Mouse (Mus musculus) heart, adult 2 months (tissue): ENCODE measurements at regions not wholly inside any gene's neighbourhood (a gene's known extent, or its start where the extent isn't known, plus 50 kb on each side); places are given as distances from the start of the nearest gene placed in this dataset.

Experiments
- DNase-seq, 2 experiments: peaks; one replicate each; pipeline ENCODE4 v3.0.0; 2021
- H3K27ac ChIP-seq: fragments of 200-600 bp; 2 replicates; pipeline ENCODE4 v1.8.1; 2022
- H3K27me3 ChIP-seq: fragments of 200-500 bp; 2 replicates; pipeline ENCODE4 v1.6.1; 2012; ENCODE audit warnings: mild to moderate bottlenecking, low read length, inconsistent platforms, mixed read lengths; ENCODE audit not compliant: control insufficient read depth, insufficient read depth
- H3K36me3 ChIP-seq: fragments of 200-500 bp; 2 replicates; pipeline ENCODE4 v1.6.1; 2012; ENCODE audit warnings: low read length, inconsistent platforms; ENCODE audit not compliant: control insufficient read depth, insufficient read depth
- H3K4me1 ChIP-seq: fragments of 200-500 bp; 2 replicates; pipeline ENCODE4 v1.6.1; 2011; ENCODE audit warnings: low read length; ENCODE audit not compliant: control insufficient read depth, insufficient read depth
- H3K4me3 ChIP-seq: fragments of 200-600 bp; 2 replicates; pipeline ENCODE4 v1.8.1; 2022
- H3K79me2 ChIP-seq: fragments of 200-500 bp; replicated peaks from 2 replicates; pipeline ENCODE4 v1.6.1; 2012; ENCODE audit warnings: mild to moderate bottlenecking, inconsistent platforms, low read length, moderate library complexity, mixed read lengths; ENCODE audit not compliant: control insufficient read depth, insufficient read depth
- H3K9ac ChIP-seq: fragments of 200-500 bp; 2 replicates; pipeline ENCODE4 v1.6.1; 2012; ENCODE audit warnings: low read depth, mild to moderate bottlenecking, control low read depth, inconsistent platforms, low read length, mixed read lengths
- CTCF ChIP-seq: fragments of 200-600 bp; IDR thresholded peaks from 2 replicates; pipeline ENCODE4 v1.8.1; 2022; ENCODE audit warnings: antibody characterized with exemption, mild to moderate bottlenecking, moderate library complexity
- EP300 ChIP-seq: fragments of 200-500 bp; IDR thresholded peaks from 2 replicates; pipeline ENCODE4 v1.6.1; 2011; ENCODE audit warnings: low read depth, low read length, control low read depth; ENCODE audit not compliant: insufficient read depth
- POLR2A ChIP-seq: fragments of 200-500 bp; IDR thresholded peaks from 2 replicates; pipeline ENCODE4 v1.6.1; 2011; ENCODE audit warnings: mild to moderate bottlenecking, low read depth, low read length, control low read depth; ENCODE audit not compliant: insufficient read depth
- WGBS: fragments of 180-500 bp; shearing (Covaris S2); methylation state at CpG from one replicate; pipeline ENCODE4 v1.1.7; 2018; 5-methylcytosine and 5-hydroxymethylcytosine counted together
- intact Hi-C: fragments of 180-260 bp; cut with DNase I; formaldehyde crosslinking; loops from one replicate; pipeline ENCODE4 v1.15.1; 2025

DNA sequence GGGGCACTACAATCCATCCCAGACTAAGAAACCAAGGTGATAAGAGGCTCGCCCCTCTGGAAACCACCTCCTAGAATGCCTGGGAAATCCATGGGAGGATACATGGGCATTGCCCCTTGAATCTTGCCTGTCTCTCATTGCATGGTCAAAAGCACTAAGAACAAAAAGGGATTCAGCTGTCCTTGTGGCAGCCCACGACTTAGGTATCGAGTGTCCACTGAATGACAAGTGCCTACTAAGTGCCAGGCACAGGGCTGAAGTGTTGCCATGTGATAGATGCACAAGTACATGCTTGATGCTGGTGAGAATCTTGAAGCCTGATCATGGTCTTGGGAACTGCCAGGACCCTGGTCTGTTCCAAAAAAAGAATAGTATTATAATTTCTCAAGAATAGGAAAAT, 371.9 kb downstream of the Osr1 start:
- no peak overlapping the region for H3K4me3 ChIP-seq
- H3K4me1 ChIP-seq = no peaks in the 10 kb centered on the region
- no peaks in the 10 kb centered on the region for H3K79me2 ChIP-seq
- TF ChIP-seq EP300 = no peak
- TF ChIP-seq POLR2A = no peak
- no peak for TF ChIP-seq CTCF
- no peak for DNase-seq
- no peak overlapping the region for H3K27ac ChIP-seq
- H3K36me3 ChIP-seq = no peaks in the 10 kb centered on the region
- no peaks in the 10 kb centered on the region for H3K27me3 ChIP-seq
- 84% methylated on average over 3 of the region's 3 CpGs for WGBS
- no peak overlapping the region for H3K9ac ChIP-seq
- intact Hi-C loops = no loop called here

DNA sequence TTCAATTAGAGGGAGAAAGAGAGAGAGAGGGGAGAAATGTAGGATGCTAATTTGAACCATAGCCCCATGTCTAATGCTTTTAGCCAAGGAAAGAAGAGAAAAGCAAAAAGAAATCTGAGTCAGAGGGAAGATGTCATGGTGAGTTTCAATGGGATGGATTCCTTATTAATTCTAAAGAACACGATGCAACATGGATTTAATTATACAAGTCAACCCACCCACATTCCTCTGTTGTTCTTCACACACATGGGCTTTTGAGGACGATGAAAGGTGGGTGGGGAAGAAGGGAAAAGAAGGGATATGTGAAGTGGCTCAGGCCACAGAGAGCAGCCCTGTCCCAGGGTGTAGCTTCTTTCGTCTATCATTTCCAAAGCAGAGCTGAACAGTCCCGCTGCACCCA, 378.9 kb downstream of the Osr1 start:
- DNase-seq = no peak
- TF ChIP-seq CTCF = no peak
- no peaks in the 10 kb centered on the region; the same call in 1 of the 2 replicates for H3K27me3 ChIP-seq
- H3K79me2 ChIP-seq = no peaks in the 10 kb centered on the region
- no peak overlapping the region for H3K9ac ChIP-seq
- H3K4me3 ChIP-seq = no peak overlapping the region
- H3K27ac ChIP-seq = no peak overlapping the region
- intact Hi-C loops = no loop called here
- H3K4me1 ChIP-seq = no peaks in the 10 kb centered on the region
- no peaks in the 10 kb centered on the region for H3K36me3 ChIP-seq
- 79% methylated on average over 4 of the region's 4 CpGs for WGBS

DNA sequence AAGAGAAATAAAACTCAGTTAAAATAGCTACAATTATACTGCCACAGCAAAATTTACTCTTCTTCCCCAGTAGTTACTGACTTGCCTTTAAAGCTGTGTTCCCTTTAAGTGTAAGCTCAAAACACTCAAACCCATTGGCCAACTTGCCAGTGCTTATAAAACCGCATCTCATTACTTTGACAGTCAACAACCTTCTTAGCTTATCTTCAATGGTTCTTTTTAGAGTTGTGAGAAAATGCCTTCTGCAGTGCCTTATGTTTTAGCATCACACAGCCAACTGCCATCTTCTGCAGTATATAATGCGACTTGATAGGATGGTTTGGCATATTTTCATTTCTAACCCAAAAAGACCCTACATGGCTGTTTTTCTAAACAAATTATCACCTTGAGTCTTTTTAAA, 382.5 kb downstream of the Osr1 start:
- intact Hi-C loops = no loop called here
- WGBS = 83% methylated on average over 2 of the region's 2 CpGs
- no peaks in the 10 kb centered on the region; the same call in 1 of the 2 replicates for H3K27me3 ChIP-seq
- TF ChIP-seq CTCF (no peak), POLR2A (no peak), EP300 (no peak)
- no peak overlapping the region for H3K4me3 ChIP-seq
- H3K36me3 ChIP-seq = no peaks in the 10 kb centered on the region
- DNase-seq = no peak
- H3K4me1 ChIP-seq = no peaks in the 10 kb centered on the region
- no peaks in the 10 kb centered on the region for H3K79me2 ChIP-seq
- no peak overlapping the region for H3K9ac ChIP-seq
- no peak overlapping the region for H3K27ac ChIP-seq

DNA sequence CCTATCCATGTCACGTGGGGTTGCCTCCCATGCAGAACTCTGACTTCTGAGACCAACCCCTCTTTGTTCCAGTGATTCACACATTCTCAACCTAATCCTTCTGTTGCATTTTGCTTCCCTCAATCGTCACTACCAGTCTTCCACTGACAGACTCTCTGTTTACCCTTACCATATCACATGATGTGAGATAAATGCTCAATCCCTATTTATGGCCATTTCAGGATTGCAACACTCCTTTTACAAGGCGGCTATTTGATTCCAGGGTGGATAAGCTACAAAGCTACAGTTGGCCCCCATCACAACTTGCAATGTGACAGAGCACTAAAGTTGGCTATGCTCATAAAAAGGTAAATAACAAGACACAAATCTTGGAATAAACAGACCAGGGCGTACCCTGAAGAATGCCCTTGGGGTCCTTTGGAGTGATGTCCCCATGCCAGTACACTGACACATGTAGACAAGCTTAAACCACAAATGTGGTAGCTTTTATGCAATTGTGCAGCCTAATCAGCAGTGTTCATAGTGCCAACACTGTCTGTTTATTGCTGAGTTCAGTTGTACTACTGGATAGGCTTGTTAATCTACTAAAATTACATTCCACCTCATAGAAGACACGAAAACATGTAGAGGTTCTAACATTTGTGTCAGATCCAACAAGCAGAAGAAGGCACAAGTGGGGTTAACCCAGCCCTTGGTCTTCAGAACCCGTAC, 384.4 kb downstream of the Osr1 start:
- WGBS = 71% methylated on average over 6 of the region's 6 CpGs
- no peak overlapping the region for H3K27ac ChIP-seq
- no peaks in the 10 kb centered on the region for H3K79me2 ChIP-seq
- H3K27me3 ChIP-seq = no peaks in the 10 kb centered on the region
- TF ChIP-seq EP300 (no peak), CTCF (no peak), POLR2A (no peak)
- no peak overlapping the region for H3K4me3 ChIP-seq
- H3K9ac ChIP-seq = no peak overlapping the region
- no peak for DNase-seq
- intact Hi-C loops = no loop called here
- H3K36me3 ChIP-seq = no peaks in the 10 kb centered on the region
- H3K4me1 ChIP-seq = no peaks in the 10 kb centered on the region

DNA sequence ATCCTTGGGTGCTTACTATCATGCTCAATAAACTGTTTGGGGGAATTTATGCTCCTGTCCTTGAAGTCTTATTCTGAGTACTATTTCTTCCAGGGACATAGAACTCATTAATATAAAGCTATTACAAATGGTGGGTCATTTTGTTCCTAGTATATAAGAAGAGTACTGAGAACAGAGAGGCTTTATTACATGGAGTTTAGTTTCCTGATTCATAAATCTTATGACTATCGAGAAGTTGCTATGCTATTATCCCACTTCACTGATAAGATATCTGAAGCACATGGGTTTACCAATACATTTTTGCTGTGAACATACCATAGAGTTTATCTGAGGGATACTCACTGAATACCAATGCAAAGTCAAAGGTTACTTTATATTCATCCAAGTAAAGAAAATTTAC, 399.5 kb downstream of the Osr1 start:
- DNase-seq = no peak
- intact Hi-C loops = no loop called here
- 54% methylated on average over 1 of the region's 1 CpGs for WGBS
- H3K27me3 ChIP-seq = no peaks in the 10 kb centered on the region
- H3K27ac ChIP-seq = no peak overlapping the region
- no peak overlapping the region for H3K9ac ChIP-seq
- H3K4me3 ChIP-seq = no peak overlapping the region
- no peak for TF ChIP-seq EP300
- TF ChIP-seq CTCF = no peak
- no peak for TF ChIP-seq POLR2A
- H3K36me3 ChIP-seq = no peaks in the 10 kb centered on the region
- H3K79me2 ChIP-seq = no peaks in the 10 kb centered on the region
- no peaks in the 10 kb centered on the region for H3K4me1 ChIP-seq

DNA sequence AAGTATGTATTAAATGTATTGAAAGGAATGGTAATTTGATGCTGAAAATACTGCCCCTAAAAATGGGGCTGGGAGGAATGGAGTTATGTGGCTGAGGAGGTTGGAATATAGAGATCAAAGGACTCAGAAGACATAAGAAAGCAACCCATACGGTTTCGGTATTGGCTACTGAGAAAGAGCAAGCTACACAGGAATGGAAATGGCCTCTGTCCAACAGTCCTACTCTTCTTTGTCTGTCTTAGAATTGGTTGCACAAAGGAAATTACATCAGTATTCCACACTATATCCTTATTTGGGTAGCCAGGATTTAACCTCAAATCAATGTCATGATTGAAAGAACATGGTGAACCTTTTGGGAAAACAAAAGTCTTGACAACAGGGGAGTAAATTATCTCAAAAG, 399.0 kb upstream of the Nt5c1b start:
- Histone ChIP-seq H3K4me3 (no peak overlapping the region), H3K79me2 (no peaks in the 10 kb centered on the region), H3K9ac (no peak overlapping the region), H3K27me3 (no peaks in the 10 kb centered on the region), H3K27ac (no peak overlapping the region), H3K4me1 (no peaks in the 10 kb centered on the region), H3K36me3 (no peaks in the 10 kb centered on the region)
- DNase-seq = no peak
- WGBS = 77% methylated on average over 2 of the region's 2 CpGs
- intact Hi-C loops = no loop called here
- no peak for TF ChIP-seq EP300
- TF ChIP-seq POLR2A = no peak
- no peak for TF ChIP-seq CTCF
